Mouse (Mus musculus) neural tube, embryonic 11.5 days (tissue): ENCODE results near the gene Npr2. TPM values are rescaled to one million over a fixed set of nuclear protein-coding genes. Genes with fewer than 3 reads are reported as not detected.

ENCODE experiments used
- ATAC-seq: fragments of 200-750 bp; cut with Nextera tagmentation; 2 replicates; pipeline ENCODE4 v1.8.0; 2017; ENCODE audit warnings: moderate number of reproducible peaks, mild to moderate bottlenecking, moderate TSS enrichment, moderate library complexity; ENCODE audit not compliant: insufficient read depth, low FRiP score, low TSS enrichment
- DNase-seq: peaks from one replicate; pipeline ENCODE4 v3.0.0-alpha.2; 2015; ENCODE audit warnings: low spot score
- H3K27ac ChIP-seq: fragments of 300-500 bp; sonication (generic); 2 replicates; pipeline ENCODE4 v1.5.1; 2014; ENCODE audit warnings: low read depth, mild to moderate bottlenecking, low read length
- H3K27me3 ChIP-seq: fragments of 300-500 bp; sonication (generic); 2 replicates; pipeline ENCODE4 v1.6.1; 2014; ENCODE audit warnings: mild to moderate bottlenecking, low read length, mixed read lengths; ENCODE audit not compliant: control insufficient read depth, insufficient read depth
- H3K36me3 ChIP-seq: fragments of 300-500 bp; sonication (generic); 2 replicates; pipeline ENCODE4 v1.6.1; 2014; ENCODE audit warnings: mild to moderate bottlenecking, low read length, moderate library complexity, mixed read lengths; ENCODE audit not compliant: control insufficient read depth, insufficient read depth
- H3K4me1 ChIP-seq: fragments of 300-500 bp; sonication (generic); 2 replicates; pipeline ENCODE4 v1.6.1; 2014; ENCODE audit warnings: low read length, mixed read lengths; ENCODE audit not compliant: control insufficient read depth, insufficient read depth
- H3K4me2 ChIP-seq: fragments of 300-500 bp; sonication (generic); 2 replicates; pipeline ENCODE4 v1.6.1; 2014; ENCODE audit warnings: low read depth, mild to moderate bottlenecking, moderate library complexity
- H3K4me3 ChIP-seq: fragments of 300-500 bp; sonication (generic); 2 replicates; pipeline ENCODE4 v1.5.1; 2014; ENCODE audit warnings: low read depth, low read length
- H3K9ac ChIP-seq: fragments of 300-500 bp; sonication (generic); 2 replicates; pipeline ENCODE4 v1.6.1; 2014; ENCODE audit warnings: mild to moderate bottlenecking, low read length
- H3K9me3 ChIP-seq: fragments of 300-500 bp; sonication (generic); 2 replicates; pipeline ENCODE4 v1.6.1; 2016; ENCODE audit warnings: low read length; ENCODE audit not compliant: control insufficient read depth
- WGBS: fragments of 180-500 bp; shearing (Covaris S2); extraction: QIAGEN DNeasy Blood & Tissue Kit; methylation state at CpG from one replicate; pipeline ENCODE4 v1.1.7; 2014; 5-methylcytosine and 5-hydroxymethylcytosine counted together
- polyA plus RNA-seq: library from polyadenylated mRNA; unstranded; fragments of >200 nt; fragmentation: Nextera tagmentation; extraction: Ambion mirVana; gene quantifications from 2 replicates; pipeline ENCODE4 v1.2.1, GENCODE M21; 2014

The Npr2 gene
- polyA plus RNA-seq, 1 experiment from 2014 or later = 37.4 TPM

- H3K9ac ChIP-seq = no peak within 1 kb of the TSS; the same call in 1 of the 2 replicates
These were observed 21.7 kb downstream of the Npr2 start, which contains the start of gene Spag8 for GRCm38 (mm10) chr4:43653161-43654015. Gene Spag8, minus strand, starts transcription at chr4:43653594.

GRCm38 (mm10) chr4:43655656-43656338, 24.1 kb downstream of the Npr2 start:
- DNase-seq = no peak
- H3K27me3 ChIP-seq = no peaks in the 10 kb centered on the region
- peak overlapping the region; percentile 83 for H3K27ac ChIP-seq
- WGBS = 8% methylated on average over 26 of the region's 34 CpGs
- peak; percentile 35 for ATAC-seq
- H3K4me1 ChIP-seq = peaks cover 7% of the 10 kb centered on the region; the same call in 1 of the 2 replicates
- H3K4me3 ChIP-seq = peak overlapping the region; percentile 79
- peak overlapping the region; percentile 80 for H3K4me2 ChIP-seq
- no peaks in the 10 kb centered on the region for H3K9me3 ChIP-seq
- no peaks in the 10 kb centered on the region for H3K36me3 ChIP-seq
- H3K9ac ChIP-seq = peak overlapping the region; percentile 91

More at GRCm38 (mm10) chr4:43653161-43654015, 21.7 kb downstream of the Npr2 start, which contains the start of gene Spag8:
- DNase-seq = peak; percentile 72
- Histone ChIP-seq H3K9me3 (no peaks in the 10 kb centered on the region), H3K27me3 (no peaks in the 10 kb centered on the region), H3K4me1 (peaks cover 7% of the 10 kb centered on the region; the same call in 1 of the 2 replicates), H3K36me3 (no peaks in the 10 kb centered on the region; the same call in 1 of the 2 replicates), H3K4me2 (peak within 1 kb of the TSS; percentile 32), H3K27ac (no peak within 1 kb of the TSS), H3K4me3 (peak within 1 kb of the TSS; percentile 19; the same call in 1 of the 2 replicates)
- no peak for ATAC-seq
- 17% methylated on average over 24 of the region's 24 CpGs for WGBS

- H3K36me3 ChIP-seq = no peaks in the 10 kb centered on the region
- 1% methylated on average over 34 of the region's 34 CpGs for WGBS
- peak within 1 kb of the TSS; percentile 83 for H3K27ac ChIP-seq
- ATAC-seq (peak; percentile 97), DNase-seq (peak; percentile 95)
- peaks cover 7% of the 10 kb centered on the region; the same call in 1 of the 2 replicates for H3K4me1 ChIP-seq
- peak within 1 kb of the TSS; percentile 80 for H3K4me2 ChIP-seq
- no peaks in the 10 kb centered on the region for H3K27me3 ChIP-seq
- peak within 1 kb of the TSS; percentile 79 for H3K4me3 ChIP-seq
- no peaks in the 10 kb centered on the region for H3K9me3 ChIP-seq
- peak within 1 kb of the TSS; percentile 91 for H3K9ac ChIP-seq
These were observed 24.8 kb downstream of the Npr2 start, which contains the start of gene Hint2 for GRCm38 (mm10) chr4:43656339-43657109. Gene Hint2, minus strand, starts transcription at chr4:43656466.

- Histone ChIP-seq H3K27ac (no peak overlapping the region), H3K4me2 (no peak overlapping the region), H3K9me3 (no peaks in the 10 kb centered on the region), H3K27me3 (no peaks in the 10 kb centered on the region), H3K36me3 (no peaks in the 10 kb centered on the region), H3K9ac (no peak overlapping the region), H3K4me1 (peaks cover 7% of the 10 kb centered on the region; the same call in 1 of the 2 replicates), H3K4me3 (no peak overlapping the region)
- 61% methylated on average over 4 of the region's 4 CpGs for WGBS
- DNase-seq (no peak), ATAC-seq (no peak)
These were observed 25.4 kb downstream of the Npr2 start for GRCm38 (mm10) chr4:43657146-43657545.

- Histone ChIP-seq H3K36me3 (no peaks in the 10 kb centered on the region), H3K27me3 (0 out of 2 replicates have a peak, but pooled peaks cover 7% of the 10 kb centered on the region), H3K4me1 (0 out of 2 replicates have a peak, but pooled peaks cover 7% of the 10 kb centered on the region), H3K9me3 (no peaks in the 10 kb centered on the region), H3K9ac (no peak overlapping the region), H3K4me3 (no peak overlapping the region), H3K27ac (no peak overlapping the region), H3K4me2 (no peak overlapping the region)
- DNase-seq (no peak), ATAC-seq (no peak)
- WGBS = 21% methylated on average over 4 of the region's 4 CpGs
These were observed 34.7 kb downstream of the Npr2 start for GRCm38 (mm10) chr4:43666412-43666811.

GRCm38 (mm10) chr4:43668782-43669427, 37.2 kb downstream of the Npr2 start, which contains the start of the genes Tmem8b and Fam221b:
Gene Tmem8b, plus strand, starts transcription at chr4:43668971.
Gene Fam221b, minus strand, starts transcription at chr4:43669145.
- Histone ChIP-seq H3K4me3 (peak within 1 kb of the TSS; percentile 69), H3K27me3 (0 out of 2 replicates have a peak, but pooled peaks cover 7% of the 10 kb centered on the region), H3K36me3 (no peaks in the 10 kb centered on the region), H3K9ac (peak within 1 kb of the TSS; percentile 77), H3K4me2 (peak within 1 kb of the TSS; percentile 91), H3K9me3 (no peaks in the 10 kb centered on the region), H3K4me1 (0 out of 2 replicates have a peak, but pooled peaks cover 7% of the 10 kb centered on the region), H3K27ac (0 out of 2 replicates have a peak within 1 kb of the TSS, but pooled peaks have one; percentile 5)
- peak; percentile 91 for ATAC-seq
- whole genome bisulfite sequencing = 2% methylated on average over 35 of the region's 41 CpGs
- peak; percentile 90 for DNase-seq

GRCm38 (mm10) chr4:43669428-43669794, 37.7 kb downstream of the Npr2 start:
- Histone ChIP-seq H3K4me1 (0 out of 2 replicates have a peak, but pooled peaks cover 7% of the 10 kb centered on the region), H3K4me3 (peak overlapping the region; percentile 69), H3K36me3 (no peaks in the 10 kb centered on the region), H3K27me3 (0 out of 2 replicates have a peak, but pooled peaks cover 6% of the 10 kb centered on the region), H3K9ac (peak overlapping the region; percentile 77), H3K4me2 (peak overlapping the region; percentile 91), H3K27ac (0 out of 2 replicates have a peak overlapping the region, but pooled peaks have one; percentile 5), H3K9me3 (no peaks in the 10 kb centered on the region)
- DNase-seq (no peak), ATAC-seq (peak; percentile 76)
- under 1% methylated on average over 13 of the region's 25 CpGs for WGBS
